Mouse (Mus musculus): ENCODE data around the gene Actr3b.
"Not testable (repeated sequence)": the region's sequence is repeated elsewhere in the genome, so short reads cannot be mapped to it uniquely, and the experiment has no call there.

The Actr3b gene

DNA sequence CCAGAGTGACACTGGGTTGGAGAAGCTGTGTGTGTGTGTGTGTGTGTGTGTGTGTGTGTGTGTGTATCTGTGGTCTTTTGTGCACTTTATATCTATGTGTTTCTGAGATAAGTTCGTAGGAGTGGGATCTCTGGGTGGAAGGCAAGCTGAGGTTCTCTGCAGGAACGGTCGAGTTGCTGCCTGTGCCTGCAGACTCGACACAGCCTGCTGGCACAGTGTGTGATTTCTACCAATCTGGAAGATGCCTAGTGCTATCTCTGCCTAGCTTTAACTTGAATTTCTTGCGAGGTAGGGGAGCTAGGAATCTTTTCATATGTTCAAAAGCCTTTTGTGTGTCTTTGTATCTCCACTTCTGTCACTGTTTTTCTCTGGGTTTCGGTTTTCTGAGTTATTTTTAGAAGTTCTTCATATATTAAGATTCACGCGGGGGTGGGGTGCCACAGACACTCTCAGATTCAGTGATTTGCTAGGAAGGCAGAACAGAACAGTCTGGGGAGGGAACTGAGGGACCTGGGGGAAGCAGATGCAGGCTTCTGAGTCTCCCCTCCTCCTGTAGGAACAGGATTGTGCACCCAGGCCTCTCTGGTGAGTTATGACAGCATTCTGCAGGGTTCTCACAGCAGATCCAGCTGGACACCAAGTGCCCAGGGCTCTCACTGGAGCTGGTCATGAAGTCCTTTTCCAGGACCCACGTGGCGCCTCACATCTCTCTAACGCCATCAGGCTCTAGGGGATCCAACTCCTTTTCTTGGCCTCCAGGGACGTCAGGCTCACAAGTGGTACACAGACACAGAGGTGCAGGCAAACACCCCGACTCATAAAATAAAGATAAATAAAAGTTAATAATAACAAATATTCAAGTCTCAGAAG is 14.4 kb downstream of the Actr3b start:
- DNase-seq (ENCODE audit: low spot score): no peak

DNA sequence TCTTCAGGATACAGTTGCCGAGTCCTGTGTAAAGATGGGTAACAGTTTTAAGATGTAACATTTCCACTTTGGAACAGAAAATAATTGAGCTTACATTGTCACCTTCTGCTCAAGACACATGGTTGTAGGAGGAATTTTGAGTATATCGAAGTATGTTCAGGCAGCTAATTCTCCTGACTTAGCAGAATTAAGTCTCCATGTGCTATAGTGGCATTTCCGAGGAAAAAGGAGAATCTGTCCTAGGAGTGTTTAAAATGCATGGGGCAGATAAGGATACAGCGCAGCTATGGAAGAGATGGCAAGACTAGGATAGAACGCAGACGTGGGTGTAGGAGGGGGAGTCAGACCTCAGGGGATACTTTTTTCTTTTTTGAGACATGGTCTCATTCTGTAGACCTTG is 31.8 kb downstream of the Actr3b start:
- DNase-seq (ENCODE audit: low spot score): no peak

DNA sequence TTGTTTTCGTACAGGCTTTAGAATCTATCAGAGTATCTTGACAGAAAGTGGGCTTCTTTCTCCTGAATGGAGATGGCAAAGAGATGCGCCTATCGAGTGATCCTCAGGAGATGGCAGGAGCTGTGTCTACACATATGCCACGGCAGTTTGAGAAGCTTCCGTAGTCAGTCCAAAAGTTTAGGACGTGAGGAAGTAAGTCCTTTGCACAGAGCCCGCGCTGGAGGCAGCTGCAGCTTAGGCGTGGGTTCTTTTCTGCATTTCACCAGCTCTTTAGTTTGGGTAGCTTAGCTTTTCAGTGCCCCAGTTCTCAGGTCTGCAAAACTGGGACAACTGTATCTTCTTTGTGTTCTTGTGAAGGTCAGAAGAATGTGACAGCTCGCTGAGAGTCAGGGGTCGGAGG is 38.0 kb downstream of the Actr3b start:
- no peak for DNase-seq (ENCODE audit: low spot score)

DNA sequence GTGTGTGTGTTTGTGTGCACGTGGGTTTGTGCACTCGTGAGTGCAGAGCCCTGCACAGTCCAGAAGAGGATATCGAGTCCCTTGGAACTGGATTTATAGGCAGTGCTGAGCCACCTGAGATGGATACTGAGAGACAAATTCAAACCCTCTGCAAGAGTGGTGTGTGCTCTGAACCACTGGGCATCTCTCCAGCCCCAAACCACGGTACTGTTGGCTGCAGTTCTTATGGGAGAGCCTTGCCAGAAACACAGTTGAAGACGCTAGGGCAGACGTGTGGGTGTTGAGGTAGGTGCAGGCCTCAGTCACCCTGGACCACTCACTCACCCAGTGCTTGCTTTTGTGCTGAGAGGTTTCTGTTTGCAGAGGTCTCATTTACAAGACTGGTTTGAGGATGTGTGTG is 41.1 kb downstream of the Actr3b start:
- no peak for DNase-seq (ENCODE audit: low spot score)

DNA sequence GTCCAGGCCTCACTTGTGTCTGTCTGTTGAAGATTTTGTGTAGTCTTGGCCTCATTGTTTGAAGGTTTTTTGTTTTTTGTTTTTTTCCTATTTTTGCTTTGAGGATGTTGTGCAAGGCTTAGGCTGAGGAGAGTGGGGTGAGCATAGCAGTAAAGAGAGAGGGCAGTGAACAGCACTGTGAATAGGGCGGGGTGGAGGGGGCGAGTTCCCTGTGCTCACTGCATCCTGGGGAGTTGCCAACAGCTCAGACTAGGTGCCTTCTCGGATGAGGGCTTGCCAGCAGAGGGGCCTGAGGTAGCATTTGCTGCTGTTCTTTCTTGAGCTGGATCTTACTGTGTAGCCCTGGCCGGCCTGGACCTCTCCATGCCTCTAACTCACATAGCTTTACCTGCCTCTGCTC is 41.9 kb downstream of the Actr3b start:
- no peak for DNase-seq (ENCODE audit: low spot score)

DNA sequence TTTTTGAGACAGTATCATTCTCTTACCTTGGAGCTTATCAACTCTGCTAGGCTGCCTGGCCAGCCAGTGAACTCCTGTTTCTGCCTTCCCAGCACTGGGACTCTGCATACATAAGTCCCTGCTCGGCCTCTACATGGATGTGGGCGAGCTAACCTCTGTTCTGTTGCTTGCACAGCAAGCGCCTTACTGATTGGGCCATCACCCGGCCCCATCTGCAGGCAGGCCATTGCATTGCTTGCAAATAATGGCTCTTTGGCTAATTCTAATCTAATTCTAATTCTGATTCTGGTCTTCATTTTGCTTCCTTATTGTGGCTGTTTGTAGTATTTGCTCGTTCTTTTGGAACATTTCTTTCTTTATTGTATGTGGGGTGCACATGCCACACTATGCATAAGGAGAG is 44.8 kb downstream of the Actr3b start:
- peak; percentile 3 for DNase-seq (ENCODE audit: low spot score)

DNA sequence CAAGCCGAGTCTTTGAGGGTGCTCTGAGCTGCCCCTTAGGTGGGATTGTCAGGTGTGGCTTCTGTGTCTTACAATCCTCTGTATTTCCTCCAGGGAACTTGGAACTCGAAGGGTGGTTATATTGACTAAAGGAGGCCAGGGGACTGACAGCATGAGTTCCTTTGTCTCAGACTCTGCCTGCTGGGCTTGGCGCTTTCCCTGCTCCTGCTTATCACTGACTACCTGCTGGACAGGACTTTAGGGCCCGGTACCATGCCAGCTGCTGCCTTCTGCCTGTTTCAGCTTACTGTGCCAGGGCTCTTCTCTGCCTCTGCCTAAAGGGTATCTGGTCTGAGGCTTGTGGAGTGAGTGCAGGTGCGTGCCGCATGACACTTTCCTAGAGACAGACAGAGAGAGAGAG is 53.1 kb downstream of the Actr3b start:
- DNase-seq (ENCODE audit: low spot score): no peak

DNA sequence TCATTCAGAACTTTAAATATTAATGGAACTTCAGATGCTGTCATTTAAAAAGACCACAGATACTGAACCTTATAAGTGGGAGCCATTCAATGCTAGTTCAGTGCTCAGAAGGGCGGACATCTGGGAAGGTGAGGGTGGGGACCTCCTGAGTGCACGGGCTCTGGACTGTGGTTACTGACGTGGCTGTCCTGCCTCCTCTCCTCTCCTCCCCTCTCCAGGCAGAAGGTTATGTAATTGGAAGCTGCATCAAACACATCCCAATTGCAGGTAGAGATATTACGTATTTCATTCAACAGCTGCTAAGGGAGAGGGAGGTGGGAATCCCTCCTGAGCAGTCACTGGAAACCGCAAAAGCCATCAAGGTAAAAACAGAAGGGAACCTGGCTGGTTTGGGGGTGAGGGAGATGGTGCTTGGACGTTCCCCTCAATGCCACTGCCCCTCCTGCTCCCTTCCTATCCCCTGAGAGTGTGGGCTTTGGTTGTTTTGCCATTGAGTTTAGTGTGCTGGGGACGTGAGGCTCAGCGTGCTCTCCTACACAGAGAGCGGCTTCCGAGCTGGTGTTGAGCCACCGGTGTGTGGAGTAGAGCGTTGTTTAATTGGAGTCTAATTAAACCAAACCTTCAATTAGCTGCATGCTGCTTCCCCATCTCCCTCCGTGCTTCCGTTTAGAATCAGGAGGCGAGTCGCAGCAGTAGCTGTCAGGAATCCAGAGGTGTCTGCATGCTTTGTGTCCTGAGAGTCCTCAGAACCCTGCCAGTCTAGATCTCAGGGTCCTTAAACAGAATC is 69.7 kb downstream of the Actr3b start:
- DNase-seq (ENCODE audit: low spot score): no peak

DNA sequence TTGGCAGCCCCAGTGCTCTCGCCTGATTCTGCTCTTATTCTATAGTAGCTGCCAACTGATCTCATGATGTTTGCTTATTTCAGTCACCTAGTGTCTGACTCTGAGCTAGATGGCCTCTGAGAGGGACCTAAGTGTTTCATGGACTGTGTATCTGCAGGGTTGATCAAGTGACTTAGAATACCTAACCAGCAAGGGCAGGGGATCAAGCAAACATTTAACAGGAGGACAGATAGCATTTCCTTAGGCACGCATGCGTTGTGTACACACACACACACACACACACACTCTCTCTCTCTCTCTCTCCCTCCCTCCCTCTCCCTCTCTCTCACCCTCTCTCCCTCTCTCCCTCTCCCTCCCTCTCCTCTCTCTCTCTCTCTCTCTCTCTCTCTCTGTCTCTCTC is 71.0 kb downstream of the Actr3b start:
- DNase-seq (ENCODE audit: low spot score): no peak

DNA sequence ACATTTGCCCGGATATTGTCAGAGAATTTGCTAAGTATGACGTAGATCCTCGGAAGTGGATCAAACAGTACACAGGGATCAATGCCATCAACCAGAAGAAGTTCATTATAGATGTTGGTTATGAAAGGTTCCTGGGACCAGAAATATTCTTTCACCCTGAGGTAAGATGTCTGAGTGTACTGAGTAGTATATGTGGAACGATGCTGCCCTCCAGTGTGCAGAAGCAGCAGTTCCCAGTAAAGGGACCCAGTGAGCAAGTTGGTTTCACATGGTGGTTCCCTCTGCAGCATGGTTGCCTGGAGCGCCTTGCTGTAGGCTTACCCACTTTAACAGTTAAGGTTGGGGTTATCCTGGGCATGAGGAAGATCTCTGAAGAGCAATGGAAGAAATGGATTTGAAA is 71.8 kb downstream of the Actr3b start:
- DNase-seq (ENCODE audit: low spot score): peak; percentile 76

DNA sequence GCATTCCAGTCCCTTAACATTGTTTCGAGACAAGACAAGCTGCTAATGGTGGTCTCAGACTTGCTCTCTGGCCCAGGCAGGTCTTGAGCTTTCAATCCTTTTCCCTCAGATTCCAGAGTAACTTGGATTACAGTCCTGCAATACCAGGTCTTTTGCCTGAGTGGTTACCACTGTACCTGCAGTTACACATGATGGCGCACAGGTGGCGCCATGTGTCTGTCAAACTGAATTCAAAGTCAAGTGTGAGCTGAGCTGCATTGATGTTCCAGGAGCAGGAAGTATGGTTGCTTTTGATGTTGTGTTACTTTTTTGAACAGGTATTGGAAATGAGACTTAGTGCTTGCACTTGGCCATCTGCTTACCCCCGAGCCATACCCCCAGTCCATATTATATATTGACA is 79.6 kb downstream of the Actr3b start:
- DNase-seq (ENCODE audit: low spot score): peak; percentile 73

DNA sequence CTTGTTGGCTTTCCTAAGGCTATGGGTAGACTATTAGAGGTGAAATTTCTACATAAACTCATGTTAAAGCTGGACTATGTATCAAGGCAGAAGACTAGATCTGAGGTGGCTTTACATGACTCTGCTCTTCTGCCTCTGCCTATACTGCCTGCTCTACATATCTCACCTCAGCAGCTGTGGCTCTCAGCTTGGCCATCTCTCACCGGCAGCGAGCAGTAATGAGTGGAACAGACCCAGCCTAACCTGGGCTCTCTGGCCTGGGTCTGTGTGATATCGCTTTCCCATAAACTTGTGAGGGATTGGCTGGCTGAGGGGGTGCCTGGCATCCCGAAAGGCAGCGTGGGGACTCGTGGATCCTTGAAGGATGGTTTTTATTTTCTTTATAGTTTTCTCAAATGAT is 86.8 kb downstream of the Actr3b start:
- no peak for DNase-seq (ENCODE audit: low spot score)

DNA sequence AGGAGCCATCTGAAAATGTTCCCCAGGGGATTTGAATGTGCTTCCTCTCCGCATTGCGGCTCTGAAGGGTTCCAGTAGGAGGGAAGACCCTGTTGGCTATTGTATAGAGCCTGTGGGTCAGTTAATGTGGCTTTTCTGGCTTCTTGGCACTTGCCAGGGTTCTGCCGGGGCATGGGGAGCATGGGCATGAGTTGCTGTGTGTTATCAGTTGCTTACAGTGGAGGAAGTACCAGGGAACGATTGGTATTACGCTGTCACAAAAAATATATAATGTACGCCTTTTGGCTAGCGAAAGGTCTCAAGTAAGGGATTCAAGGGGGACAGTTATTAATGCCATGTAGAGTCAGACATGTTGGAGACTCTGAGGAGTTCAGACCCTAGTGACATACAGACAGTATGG is 87.4 kb downstream of the Actr3b start:
- no peak for DNase-seq (ENCODE audit: low spot score)

DNA sequence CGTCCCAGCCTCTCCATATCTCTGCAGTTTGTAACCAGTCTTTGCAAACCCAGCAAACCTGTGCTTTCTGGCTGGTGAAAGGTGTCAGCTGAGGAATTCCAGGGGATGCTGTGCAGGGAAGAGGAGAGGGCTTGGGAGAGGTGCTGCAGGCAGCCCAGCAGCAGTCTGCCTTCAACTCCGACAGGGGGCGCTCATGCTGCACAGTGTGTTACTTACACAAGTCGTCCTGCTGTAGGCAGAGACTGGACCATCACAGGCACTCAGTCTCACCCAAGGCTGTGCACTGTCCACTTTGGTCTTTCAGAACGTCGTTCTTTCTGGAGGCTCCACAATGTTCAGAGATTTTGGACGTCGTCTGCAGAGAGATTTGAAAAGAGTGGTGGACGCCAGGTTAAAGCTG is 88.3 kb downstream of the Actr3b start:
- peak; percentile 76 for DNase-seq (ENCODE audit: low spot score)

DNA sequence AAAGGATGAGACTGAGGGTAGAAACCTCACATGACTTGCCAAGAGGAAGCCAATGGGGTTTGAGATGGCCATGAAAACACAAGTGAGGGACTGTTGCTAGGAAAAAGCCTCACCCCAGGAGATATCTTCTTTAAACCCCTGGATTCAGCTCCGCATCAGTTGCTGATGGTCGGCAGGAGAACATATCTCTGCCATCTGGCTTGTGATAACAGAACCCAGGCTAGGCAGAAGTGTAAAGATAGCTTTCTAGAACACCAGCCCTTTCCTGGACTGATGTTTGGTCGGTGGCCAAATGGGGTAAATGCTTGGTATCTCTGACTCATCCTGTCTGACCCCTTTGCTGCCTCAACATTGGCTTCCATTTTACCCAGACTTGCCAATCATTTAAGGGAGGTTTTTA is 106.4 kb downstream of the Actr3b start:
- no peak for DNase-seq (ENCODE audit: low spot score)

DNA sequence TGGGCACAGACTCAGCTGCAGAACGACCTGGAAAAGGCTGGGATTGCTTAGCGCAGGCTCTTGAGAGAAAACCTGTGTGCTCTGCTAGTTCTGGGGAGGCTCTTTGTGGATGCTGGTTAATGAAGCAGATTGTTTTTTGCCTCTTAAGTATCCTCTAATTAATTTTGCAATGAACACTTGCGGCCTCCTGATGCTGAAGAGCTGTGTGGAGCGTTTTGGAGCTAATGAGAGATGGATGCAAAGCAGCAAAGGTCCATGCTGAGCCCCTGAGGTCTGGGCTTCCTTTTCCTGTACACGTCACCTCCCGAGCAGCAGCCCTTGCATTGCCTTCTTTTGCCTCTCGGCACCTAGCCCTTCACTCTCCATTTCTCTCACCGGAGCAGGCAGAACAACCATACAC is 110.1 kb downstream of the Actr3b start:
- no peak for DNase-seq (ENCODE audit: low spot score)

DNA sequence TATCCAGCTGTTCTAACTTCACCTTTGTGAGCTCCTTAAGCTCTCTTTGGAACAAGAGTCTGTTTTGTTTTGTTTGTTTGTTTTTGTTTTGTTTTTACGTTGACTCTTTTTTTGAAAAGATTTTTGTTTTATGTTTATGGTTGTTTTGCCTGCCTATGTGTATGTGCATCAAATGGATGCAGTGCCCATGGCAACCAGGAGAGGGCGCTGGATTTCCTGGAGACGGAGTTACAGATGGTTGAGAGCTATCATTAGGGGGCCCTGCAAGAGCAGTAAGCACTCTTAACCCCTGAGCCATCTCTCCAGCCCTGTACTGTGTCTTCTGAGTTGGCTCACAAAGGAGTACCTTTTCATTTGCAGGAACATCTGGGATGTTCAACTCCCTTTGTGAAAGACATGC is 110.8 kb downstream of the Actr3b start:
- no peak for DNase-seq (ENCODE audit: low spot score)

DNA sequence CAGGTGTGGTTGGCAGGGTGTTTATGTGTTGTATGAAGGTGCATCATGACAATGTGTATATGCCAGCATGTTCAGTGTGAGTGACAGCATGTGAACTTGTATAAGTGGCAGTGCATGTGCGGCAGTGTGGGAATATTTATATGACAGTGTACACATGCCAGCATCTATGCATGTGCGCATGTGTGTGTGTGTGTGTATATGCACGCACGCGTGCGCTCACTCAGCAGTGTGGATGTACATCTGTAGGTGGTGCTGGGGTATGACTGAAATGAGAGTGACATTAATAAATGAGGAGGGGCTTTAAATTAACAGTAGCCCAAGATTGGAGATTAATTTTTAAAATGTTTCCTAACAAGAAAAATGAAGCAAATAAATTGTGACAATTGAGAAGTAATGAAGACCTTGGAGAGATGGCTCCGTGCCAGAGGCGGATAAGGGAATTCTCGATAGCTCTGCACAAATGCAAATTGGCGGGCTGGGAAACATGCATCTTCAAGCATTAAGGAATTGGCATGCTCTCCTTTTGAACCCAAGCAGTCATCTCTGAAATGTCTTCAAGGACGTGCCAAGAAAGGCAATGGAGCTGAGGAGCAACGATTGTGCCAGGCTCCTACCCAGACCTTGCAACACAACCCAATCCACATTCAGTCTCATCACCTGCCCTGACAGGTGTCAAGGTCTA is 111.7 kb downstream of the Actr3b start:
- DNase-seq (ENCODE audit: low spot score): no peak

DNA sequence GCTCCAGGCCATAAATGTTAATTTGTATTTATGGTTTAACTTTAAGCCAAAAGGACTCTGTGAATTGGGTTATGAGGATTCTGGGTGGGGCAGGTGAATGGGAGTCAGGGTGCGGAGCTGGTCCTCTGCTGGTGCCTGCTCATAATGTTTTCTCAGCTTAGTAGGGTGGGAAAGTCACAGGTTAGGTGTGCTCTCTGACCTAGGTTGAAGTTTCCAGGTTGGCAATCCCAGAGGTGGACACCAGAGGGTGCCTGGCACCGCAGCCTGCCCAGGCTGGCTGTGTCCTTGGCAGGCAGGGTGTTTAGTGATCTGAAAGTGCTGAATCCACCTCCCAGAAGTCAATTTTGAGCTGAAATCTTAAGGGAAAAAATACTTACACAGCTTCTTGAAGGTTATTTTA is 113.2 kb downstream of the Actr3b start:
- no peak for DNase-seq (ENCODE audit: low spot score)

DNA sequence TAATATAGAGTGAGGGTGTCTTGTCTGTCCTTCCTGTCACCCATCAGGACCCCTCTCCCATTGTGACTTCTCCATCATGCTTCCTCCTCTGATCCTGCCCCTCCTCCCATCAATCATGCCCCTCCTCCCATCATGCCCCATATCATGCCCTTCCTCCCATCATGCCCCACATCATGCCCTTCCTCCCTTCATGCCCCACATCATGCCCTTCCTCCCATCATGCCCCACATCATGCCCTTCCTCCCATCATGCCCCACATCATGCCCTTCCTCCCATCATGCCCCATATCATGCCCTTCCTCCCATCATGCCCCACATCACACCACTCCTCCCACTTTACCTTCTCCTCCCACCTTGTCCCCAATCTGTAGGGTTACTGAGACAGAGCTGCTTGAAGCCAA is 116.1 kb downstream of the Actr3b start:
- not testable (repeated sequence) for DNase-seq (ENCODE audit: low spot score)

DNA sequence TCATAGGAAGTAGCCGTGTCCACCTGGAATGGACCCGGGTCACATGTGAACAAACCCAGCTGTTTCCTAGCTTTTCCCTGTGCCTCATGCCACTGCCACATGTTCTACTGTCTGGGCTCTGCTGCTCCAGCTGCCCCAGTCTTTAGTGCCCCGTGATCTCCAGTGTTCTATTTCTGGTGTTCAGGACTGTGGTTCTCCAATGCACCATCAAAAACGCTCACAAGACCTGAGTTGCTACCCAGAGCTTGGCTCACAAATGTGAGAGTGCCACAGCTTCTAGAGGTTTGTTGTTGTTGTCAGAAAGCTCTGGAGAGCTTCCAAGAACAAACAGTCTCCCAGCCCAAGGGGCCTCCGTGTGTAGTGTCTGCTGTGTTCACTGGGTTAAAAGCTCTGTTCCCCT is 117.5 kb downstream of the Actr3b start:
- no peak for DNase-seq (ENCODE audit: low spot score)

DNA sequence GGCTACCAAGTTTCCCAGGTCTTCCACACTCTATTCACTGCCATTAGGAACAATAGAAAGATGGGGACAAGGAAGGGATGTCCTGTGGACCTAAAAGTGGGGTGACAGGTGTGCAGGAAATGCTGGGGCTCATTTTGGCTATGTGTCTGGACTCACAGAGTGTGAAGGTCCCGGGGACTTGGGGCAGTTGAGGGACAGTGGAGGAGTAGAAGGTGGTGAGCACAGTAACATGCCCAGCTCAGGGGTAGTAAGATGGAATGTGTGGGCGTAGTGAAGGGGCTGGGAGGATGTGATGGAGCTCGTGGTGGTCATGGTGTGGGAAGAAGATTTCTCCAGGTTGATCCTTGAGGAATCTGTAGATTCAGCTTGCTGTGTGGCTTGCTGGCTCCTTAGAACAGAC is 118.2 kb downstream of the Actr3b start:
- DNase-seq (ENCODE audit: low spot score): no peak

DNA sequence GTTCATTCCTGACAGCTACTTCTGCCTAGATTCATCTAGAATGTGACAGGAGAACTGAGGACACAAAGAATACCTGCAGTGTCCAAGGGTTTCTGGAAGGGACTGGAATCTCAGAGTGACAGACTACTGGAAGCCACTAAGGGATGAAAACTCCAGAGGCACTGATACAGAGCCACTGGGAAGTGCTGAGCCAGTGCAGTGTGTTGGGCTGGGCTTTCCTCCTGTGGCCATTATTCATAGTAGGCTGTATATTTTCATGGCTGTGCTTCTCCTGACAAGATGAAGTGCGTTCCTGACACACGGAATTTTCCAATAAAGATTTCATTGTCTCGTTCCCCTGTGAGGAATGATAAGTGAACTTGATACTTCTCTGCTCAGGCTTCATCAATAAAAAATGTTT is 126.9 kb downstream of the Actr3b start:
- no peak for DNase-seq (ENCODE audit: low spot score)
